Mouse (Mus musculus): ENCODE results near the gene Syt13. TPM values are rescaled to one million over a fixed set of nuclear protein-coding genes. Genes with fewer than 3 reads are reported as not detected.

Gene Syt13
- total and polyA plus RNA-seq, 3 experiments, result not detected

GRCm38 (mm10) chr2:92886862-92887261, 28.0 kb upstream of the Syt13 start:
- no peak overlapping the region for H3K4me3 ChIP-seq (replicated peaks in 1 of 3; ENCODE audit: low read depth in 2 of 3, low read length in 2 of 3, poor library complexity in 1 of 3)
- no peaks in the 10 kb centered on the region for H3K79me2 ChIP-seq (replicated peaks; ENCODE audit: control insufficient read depth, extremely low read depth, insufficient read depth, poor library complexity, severe bottlenecking)
- no peak overlapping the region for H3K4me2 ChIP-seq (ENCODE audit: insufficient read depth, low read depth, poor library complexity, severe bottlenecking)
- no peaks in the 10 kb centered on the region for H3K4me1 ChIP-seq (ENCODE audit: control insufficient read depth in 1 of 2, insufficient read depth in 2 of 2)
- in situ Hi-C loops (cut with MboI; ENCODE audit: low pct_ligation_motif_present, low pct_unique_long_range_greater_than_20kb, low sequenced_read_pairs), result no loop called here
- dilution Hi-C loops (cut with MboI; ENCODE audit: extremely low pct_ligation_motif_present, extremely low pct_unique_long_range_greater_than_20kb, low sequenced_read_pairs), result no loop called here
- H3K9me3 ChIP-seq (replicated peaks; ENCODE audit: low read length), result peaks cover 2% of the 10 kb centered on the region
- H3K9ac ChIP-seq (ENCODE audit: insufficient read depth, low read depth), result no peak overlapping the region
- no peak for TF ChIP-seq MXI1 (IDR thresholded peaks at IDR 0.05; ENCODE audit: low read depth, low read length)
- TF ChIP-seq UBTF (IDR thresholded peaks at IDR 0.05; ENCODE audit: low read depth, low read length), result no peak
- TF ChIP-seq HCFC1 (IDR thresholded peaks at IDR 0.05; ENCODE audit: low read depth, low read length), result no peak
- no peak for TF ChIP-seq POLR2AphosphoS2 (IDR thresholded peaks at IDR 0.05; ENCODE audit: low read depth, low read length)
- no peak for TF ChIP-seq TBP (conservative IDR thresholded peaks at IDR 0.05; ENCODE audit: low read depth, low read length)
- TF ChIP-seq TCF12 (IDR thresholded peaks at IDR 0.05; ENCODE audit: low read depth, low read length), result no peak
- TF ChIP-seq JUND (conservative IDR thresholded peaks at IDR 0.05; ENCODE audit: low read depth, low read length), result no peak
- no peak for TF ChIP-seq E2F4 (IDR thresholded peaks at IDR 0.05; ENCODE audit: insufficient replicate concordance, low read depth, low read length)
- no peak for TF ChIP-seq POLR2A (IDR thresholded peaks at IDR 0.05; ENCODE audit: low read depth, low read length)
- TF ChIP-seq USF1 (IDR thresholded peaks at IDR 0.05; ENCODE audit: low read depth, low read length), result no peak
- no peak for TF ChIP-seq MEF2A (IDR thresholded peaks at IDR 0.05; ENCODE audit: borderline replicate concordance, low read depth, low read length)
- TF ChIP-seq ZMIZ1 (IDR thresholded peaks at IDR 0.05; ENCODE audit: low read depth, low read length), result no peak
- TF ChIP-seq EP300 (IDR thresholded peaks at IDR 0.05; ENCODE audit: low read length), result no peak
- no peak for TF ChIP-seq ZKSCAN1 (IDR thresholded peaks at IDR 0.05; ENCODE audit: borderline replicate concordance, low read depth, low read length)
- TF ChIP-seq GABPA (IDR thresholded peaks at IDR 0.05; ENCODE audit: insufficient replicate concordance, low read depth, low read length), result no peak
- TF ChIP-seq CHD2 (IDR thresholded peaks at IDR 0.05; ENCODE audit: low read length), result no peak
- H3K27ac ChIP-seq (ENCODE audit: insufficient read depth, low read depth), result no peak overlapping the region
- H3K27me3 ChIP-seq (replicated peaks), result peaks cover 90% of the 10 kb centered on the region
- no peaks in the 10 kb centered on the region for H3K36me3 ChIP-seq (replicated peaks in 1 of 2; ENCODE audit: control insufficient read depth in 1 of 2, insufficient read depth in 1 of 2, low read length in 1 of 2)
- DNase-seq (ENCODE audit: extremely low read depth), result no peak

GRCm38 (mm10) chr2:92892524-92892923, 22.4 kb upstream of the Syt13 start:
- no peaks in the 10 kb centered on the region for H3K9me3 ChIP-seq (replicated peaks; ENCODE audit: low read length)
- H3K9ac ChIP-seq (ENCODE audit: insufficient read depth, low read depth), result no peak overlapping the region
- H3K4me3 ChIP-seq (replicated peaks in 1 of 3; ENCODE audit: low read depth in 2 of 3, low read length in 2 of 3, poor library complexity in 1 of 3), result no peak overlapping the region
- peaks cover 96% of the 10 kb centered on the region for H3K27me3 ChIP-seq (replicated peaks)
- no peaks in the 10 kb centered on the region for H3K4me1 ChIP-seq (ENCODE audit: control insufficient read depth in 1 of 2, insufficient read depth in 2 of 2)
- dilution Hi-C loops (cut with MboI; ENCODE audit: extremely low pct_ligation_motif_present, extremely low pct_unique_long_range_greater_than_20kb, low sequenced_read_pairs) (no loop called here), in situ Hi-C loops (cut with MboI; ENCODE audit: low pct_ligation_motif_present, low pct_unique_long_range_greater_than_20kb, low sequenced_read_pairs) (no loop called here)
- H3K36me3 ChIP-seq (replicated peaks in 1 of 2; ENCODE audit: control insufficient read depth in 1 of 2, insufficient read depth in 1 of 2, low read length in 1 of 2), result no peaks in the 10 kb centered on the region
- no peak overlapping the region for H3K27ac ChIP-seq (ENCODE audit: insufficient read depth, low read depth)
- H3K79me2 ChIP-seq (replicated peaks; ENCODE audit: control insufficient read depth, extremely low read depth, insufficient read depth, poor library complexity, severe bottlenecking), result no peaks in the 10 kb centered on the region
- TF ChIP-seq MAZ (IDR thresholded peaks at IDR 0.05; ENCODE audit: low read depth, low read length), result no peak
- TF ChIP-seq USF2 (conservative IDR thresholded peaks at IDR 0.05; ENCODE audit: low read depth, low read length), result no peak
- no peak for TF ChIP-seq MYC (IDR thresholded peaks at IDR 0.05; ENCODE audit: low read depth, low read length)
- no peak for TF ChIP-seq SIN3A (IDR thresholded peaks at IDR 0.05; ENCODE audit: low read length)
- no peak for TF ChIP-seq HCFC1 (IDR thresholded peaks at IDR 0.05; ENCODE audit: low read depth, low read length)
- no peak for TF ChIP-seq BHLHE40 (IDR thresholded peaks at IDR 0.05; ENCODE audit: low read depth, low read length)
- no peak for TF ChIP-seq NRF1 (IDR thresholded peaks at IDR 0.05; ENCODE audit: low read depth, low read length)
- TF ChIP-seq TCF12 (IDR thresholded peaks at IDR 0.05; ENCODE audit: low read depth, low read length), result no peak
- TF ChIP-seq ELF1 (IDR thresholded peaks at IDR 0.05; ENCODE audit: low read depth, low read length), result no peak
- no peak for TF ChIP-seq KAT2A (IDR thresholded peaks at IDR 0.05; ENCODE audit: insufficient replicate concordance, low read length)
- TF ChIP-seq IRF4 (IDR thresholded peaks at IDR 0.05; ENCODE audit: low read depth, low read length), result no peak
- TF ChIP-seq ZNF384 (IDR thresholded peaks at IDR 0.05; ENCODE audit: low read depth, low read length), result no peak
- no peak for TF ChIP-seq UBTF (IDR thresholded peaks at IDR 0.05; ENCODE audit: low read depth, low read length)
- no peak for TF ChIP-seq MXI1 (IDR thresholded peaks at IDR 0.05; ENCODE audit: low read depth, low read length)
- no peak for TF ChIP-seq CHD2 (IDR thresholded peaks at IDR 0.05; ENCODE audit: low read length)
- no peak for TF ChIP-seq POLR2AphosphoS2 (IDR thresholded peaks at IDR 0.05; ENCODE audit: low read depth, low read length)
- no peak for TF ChIP-seq POLR2A (IDR thresholded peaks at IDR 0.05; ENCODE audit: low read depth, low read length)
- no peak for TF ChIP-seq SMC3 (IDR thresholded peaks at IDR 0.05; ENCODE audit: low read depth, low read length)
- TF ChIP-seq MAX (IDR thresholded peaks at IDR 0.05; ENCODE audit: low read length), result no peak
- no peak for TF ChIP-seq MEF2A (IDR thresholded peaks at IDR 0.05; ENCODE audit: borderline replicate concordance, low read depth, low read length)
- no peak for DNase-seq (ENCODE audit: extremely low read depth)
- H3K4me2 ChIP-seq (ENCODE audit: insufficient read depth, low read depth, poor library complexity, severe bottlenecking), result no peak overlapping the region

Data from CH12.LX (cell line).